In the genomic region with DNA sequence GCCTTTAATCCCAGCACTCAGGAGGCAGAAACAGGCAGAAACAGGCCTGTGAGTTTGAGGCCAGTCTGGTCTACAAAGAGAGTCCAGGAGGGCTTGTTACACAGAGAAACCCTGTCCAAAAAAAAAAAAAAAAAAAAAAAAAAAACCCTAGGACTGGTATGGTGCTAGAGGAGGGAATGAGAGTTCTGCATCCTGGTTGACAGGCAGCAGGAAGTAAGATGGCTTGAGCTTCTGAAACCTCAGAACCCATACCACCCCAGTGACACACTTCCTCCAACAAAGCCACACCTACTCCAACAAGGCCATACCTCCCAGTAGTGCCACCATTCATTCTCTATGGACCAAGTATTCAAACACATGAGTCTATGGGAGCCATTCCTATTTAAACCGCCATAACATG, we compare ENCODE assay signal across 20 mouse cellular contexts.
"Had no signal": no experiment of that assay in that cellular context is flagged by ENCODE, and none has a peak within 500 bp of the region (broad histone marks: within the 10 kb centered on the region; RNA-seq: fewer than 3 reads in every experiment).

No protein-coding gene starts in this region.

- H3K9ac ChIP-seq: limb, embryonic 13.5 days; liver, embryonic 12.5 days; liver, embryonic 15.5 days; lung, embryonic 15.5 days; midbrain, embryonic 12.5 days; midbrain, embryonic 15.5 days had no signal

- H3K9me3 ChIP-seq: limb, embryonic 10.5 days; liver, embryonic 12.5 days; liver, embryonic 15.5 days; lung, embryonic 15.5 days; midbrain, embryonic 12.5 days; midbrain, embryonic 15.5 days had no signal

- DNase-seq: kidney, adult 2 months; kidney, postnatal 25 days; layer of hippocampus, adult 9-11 months; liver; lung, adult 18-20 months; lung, postnatal 10 days; thymus, adult 2 months; thymus, postnatal 14 days; thymus, postnatal 4 days had no signal

- H3K36me3 ChIP-seq: limb, embryonic 10.5 days; limb, embryonic 13.5 days; liver, embryonic 12.5 days; liver, embryonic 15.5 days; lung, embryonic 15.5 days; midbrain, embryonic 12.5 days; midbrain, embryonic 15.5 days had no signal

- H3K27me3 ChIP-seq: limb, embryonic 13.5 days; liver, embryonic 12.5 days; liver, embryonic 15.5 days; lung, embryonic 15.5 days; midbrain, embryonic 12.5 days; midbrain, embryonic 15.5 days had no signal

- H3K27ac ChIP-seq: kidney, postnatal 0 days; layer of hippocampus, adult 2 months; limb, embryonic 10.5 days; limb, embryonic 13.5 days; liver, embryonic 12.5 days; liver, embryonic 15.5 days; lung, embryonic 15.5 days; macrophage; midbrain, embryonic 12.5 days; midbrain, embryonic 15.5 days; stomach, postnatal 0 days had no signal

- H3K4me2 ChIP-seq: liver, embryonic 15.5 days; lung, embryonic 15.5 days; midbrain, embryonic 12.5 days had no signal

- H3K4me3 ChIP-seq: layer of hippocampus, adult 2 months; limb, embryonic 10.5 days; limb, embryonic 13.5 days; liver, embryonic 12.5 days; liver, embryonic 15.5 days; lung, embryonic 15.5 days; midbrain, embryonic 12.5 days had no signal
